Mouse (Mus musculus): ENCODE measurements around the gene Oprl1.

DNA sequence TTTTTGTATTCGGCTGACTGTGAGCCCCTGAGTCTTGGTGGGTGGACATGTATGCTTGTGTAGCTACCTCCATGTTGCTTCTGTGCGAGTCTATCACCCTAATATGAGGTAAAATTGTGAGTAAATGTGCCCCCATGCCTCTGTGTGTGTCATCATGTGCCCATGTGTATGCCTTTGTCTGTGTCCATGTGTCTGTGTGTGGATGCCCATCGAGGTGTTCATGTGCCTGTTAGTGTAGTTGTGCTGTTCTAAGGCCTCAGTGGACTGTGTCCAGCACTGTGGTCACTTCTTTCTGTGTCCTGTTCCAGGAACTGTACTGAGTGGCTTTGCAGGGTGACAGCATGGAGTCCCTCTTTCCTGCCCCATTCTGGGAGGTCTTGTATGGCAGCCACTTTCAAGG lies 566 bp downstream of the Oprl1 start:
- TF ChIP-seq CTCF (IDR thresholded peaks at IDR 0.05) (no peak), POLR2A (IDR thresholded peaks at IDR 0.05; ENCODE audit: insufficient read depth, low read depth, low read length) (no peak), EP300 (IDR thresholded peaks at IDR 0.05; ENCODE audit: insufficient read depth, low read depth, low read length) (no peak)

Measured in heart, adult 2 months (tissue).